Mouse (Mus musculus) bone marrow macrophage, adult 2 months (primary cell): ENCODE measurements at regions not wholly inside any gene's neighbourhood (a gene's known extent, or its start where the extent isn't known, plus 50 kb on each side); places are given as distances from the start of the nearest gene placed in this dataset.

Experiments
- CTCF ChIP-seq: IDR thresholded peaks from 2 replicates; pipeline ENCODE4 v1.5.1; 2012; ENCODE audit warnings: low read depth, mild to moderate bottlenecking, low read length, moderate library complexity
- POLR2A ChIP-seq: IDR thresholded peaks from 2 replicates; pipeline ENCODE4 v1.6.1; 2012; ENCODE audit warnings: mild to moderate bottlenecking, low read depth, low read length, borderline replicate concordance

GRCm38 (mm10) chr1:137788789-137789188 is 386.7 kb downstream of the Ptprc start:
- TF ChIP-seq CTCF: no peak
- no peak for TF ChIP-seq POLR2A
